Mouse (Mus musculus) heart, embryonic 10.5 days (tissue): ENCODE measurements around the gene Nrn1l. TPM values are rescaled to one million over a fixed set of nuclear protein-coding genes. Genes with fewer than 3 reads are reported as not detected.
A peak's percentile ranks its signal among the peaks of the same experiment; 100 is the strongest.

ENCODE experiments used
- DNase-seq: peaks from one replicate; pipeline ENCODE4 v3.0.0-alpha.2; 2017; ENCODE audit warnings: low spot score
- H3K27ac ChIP-seq: fragments of 300-500 bp; sonication (generic); 2 replicates; pipeline ENCODE4 v1.5.1; 2016; ENCODE audit warnings: mild to moderate bottlenecking
- H3K27me3 ChIP-seq: fragments of 300-500 bp; sonication (generic); 2 replicates; pipeline ENCODE4 v1.6.1; 2016; ENCODE audit warnings: mild to moderate bottlenecking; ENCODE audit not compliant: poor library complexity, insufficient read depth, severe bottlenecking
- H3K36me3 ChIP-seq: fragments of 300-500 bp; sonication (generic); 2 replicates; pipeline ENCODE4 v1.6.1; 2016; ENCODE audit warnings: mild to moderate bottlenecking, moderate library complexity
- H3K4me1 ChIP-seq: fragments of 300-500 bp; sonication (generic); 2 replicates; pipeline ENCODE4 v1.6.1; 2016; ENCODE audit warnings: mild to moderate bottlenecking
- H3K4me3 ChIP-seq: fragments of 300-500 bp; sonication (generic); 2 replicates; pipeline ENCODE4 v1.5.1; 2016; ENCODE audit warnings: mild to moderate bottlenecking, moderate library complexity
- H3K9me3 ChIP-seq: fragments of 300-500 bp; sonication (generic); 2 replicates; pipeline ENCODE4 v1.6.1; 2016; ENCODE audit warnings: mild to moderate bottlenecking, moderate library complexity
- WGBS: fragments of 180-500 bp; shearing (Covaris S2); methylation state at CpG from one replicate; pipeline ENCODE4 v1.1.7; 2016; 5-methylcytosine and 5-hydroxymethylcytosine counted together
- polyA plus RNA-seq: library from polyadenylated mRNA; unstranded; fragments of >200 nt; fragmentation: Nextera tagmentation; extraction: Ambion mirVana; gene quantifications from 2 replicates; pipeline ENCODE4 v1.2.1, GENCODE M21; 2016

Nrn1l gene
- polyA plus RNA-seq, 1 experiment from 2014 or later, result 0.46 TPM

GRCm38 (mm10) chr8:105859314-105859713, 34.1 kb upstream of the Nrn1l start:
- Histone ChIP-seq H3K36me3 (peaks cover 25% of the 10 kb centered on the region), H3K4me3 (peak overlapping the region; percentile 98; the same call in 1 of the 2 replicates), H3K27me3 (no peaks in the 10 kb centered on the region), H3K9me3 (no peaks in the 10 kb centered on the region), H3K4me1 (peaks cover 70% of the 10 kb centered on the region), H3K27ac (peak overlapping the region; percentile 98)
- DNase-seq, result no peak
- 60% methylated on average over 5 of the region's 5 CpGs for WGBS

DNA sequence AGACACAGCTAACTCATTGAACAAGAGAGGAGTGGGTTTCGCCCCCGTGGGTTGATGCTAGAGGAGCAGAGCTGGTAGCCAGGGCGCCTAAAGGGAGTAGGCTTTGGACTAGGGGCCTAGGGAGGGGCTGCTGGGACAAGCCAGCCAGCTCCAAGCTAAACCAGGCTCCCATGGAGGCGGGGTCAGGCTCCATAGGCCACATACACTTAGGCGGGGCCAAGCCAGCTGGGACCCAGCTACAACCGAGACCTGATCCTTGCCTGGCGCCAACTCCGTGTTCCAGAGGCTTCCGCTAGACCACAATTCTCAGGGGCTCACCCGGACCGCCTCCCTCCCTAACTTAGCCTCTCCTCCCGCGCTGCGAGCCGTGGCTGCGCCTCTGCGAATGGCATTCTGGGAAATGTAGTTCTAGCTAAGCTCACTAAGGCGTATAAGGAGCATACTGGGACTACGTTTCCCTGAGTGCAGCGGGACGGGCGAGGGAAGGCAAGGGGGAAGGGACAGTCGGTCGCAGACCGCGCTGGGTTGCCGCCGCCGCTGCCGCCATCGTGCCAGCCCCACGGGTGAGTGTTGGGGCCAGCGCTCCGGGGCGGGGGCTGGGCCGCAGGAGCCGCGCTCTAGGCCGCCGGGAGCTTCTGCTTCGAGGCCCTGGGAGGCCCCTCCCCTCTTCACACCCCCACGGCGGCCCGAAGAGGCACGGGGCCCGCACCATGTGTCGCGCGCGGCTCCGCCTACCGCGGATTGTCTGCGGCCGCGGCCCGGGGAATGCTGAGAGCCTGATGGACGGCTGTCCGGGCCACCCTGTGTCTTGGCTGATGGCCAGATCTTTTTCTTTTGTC, 33.0 kb upstream of the Nrn1l start, which contains the start of gene Nutf2:
Gene Nutf2 (plus strand): TSS at position 438 of the 839 bp plus-strand sequence.
- WGBS, result under 1% methylated on average over 59 of the region's 59 CpGs
- peaks cover 33% of the 10 kb centered on the region for H3K36me3 ChIP-seq
- no peaks in the 10 kb centered on the region for H3K9me3 ChIP-seq
- peaks cover 67% of the 10 kb centered on the region for H3K4me1 ChIP-seq
- H3K27ac ChIP-seq, result peak within 1 kb of the TSS; percentile 98
- H3K27me3 ChIP-seq, result no peaks in the 10 kb centered on the region
- peak; percentile 100 for DNase-seq
- peak within 1 kb of the TSS; percentile 98 for H3K4me3 ChIP-seq

GRCm38 (mm10) chr8:105861951-105862350, 31.4 kb upstream of the Nrn1l start:
- Histone ChIP-seq H3K4me1 (peaks cover 51% of the 10 kb centered on the region), H3K4me3 (peak overlapping the region; percentile 98), H3K27ac (peak overlapping the region; percentile 98; the same call in 1 of the 2 replicates), H3K27me3 (no peaks in the 10 kb centered on the region), H3K36me3 (peaks cover 48% of the 10 kb centered on the region), H3K9me3 (no peaks in the 10 kb centered on the region)
- no peak for DNase-seq
- WGBS, result 11% methylated on average over 1 of the region's 1 CpGs

- no peak overlapping the region for H3K27ac ChIP-seq
- no peaks in the 10 kb centered on the region for H3K9me3 ChIP-seq
- peaks cover 25% of the 10 kb centered on the region for H3K4me1 ChIP-seq
- 77% methylated on average over 6 of the region's 6 CpGs for WGBS
- no peak overlapping the region for H3K4me3 ChIP-seq
- H3K36me3 ChIP-seq, result peaks cover 80% of the 10 kb centered on the region
- no peak for DNase-seq
- H3K27me3 ChIP-seq, result no peaks in the 10 kb centered on the region
Measured at GRCm38 (mm10) chr8:105866364-105867029, 26.9 kb upstream of the Nrn1l start.

GRCm38 (mm10) chr8:105874301-105874700, 19.1 kb upstream of the Nrn1l start:
- DNase-seq, result no peak
- H3K27ac ChIP-seq, result peak overlapping the region; percentile 24; the same call in 1 of the 2 replicates
- WGBS, result 71% methylated on average over 6 of the region's 6 CpGs
- H3K36me3 ChIP-seq, result peaks cover 85% of the 10 kb centered on the region
- H3K9me3 ChIP-seq, result no peaks in the 10 kb centered on the region
- peaks cover 18% of the 10 kb centered on the region for H3K4me1 ChIP-seq
- H3K4me3 ChIP-seq, result no peak overlapping the region
- no peaks in the 10 kb centered on the region for H3K27me3 ChIP-seq

- peak within 1 kb of the TSS; percentile 90 for H3K27ac ChIP-seq
- H3K9me3 ChIP-seq, result no peaks in the 10 kb centered on the region
- peaks cover 24% of the 10 kb centered on the region for H3K4me1 ChIP-seq
- peak; percentile 90 for DNase-seq
- H3K4me3 ChIP-seq, result peak within 1 kb of the TSS; percentile 98
- H3K27me3 ChIP-seq, result no peaks in the 10 kb centered on the region
- 1% methylated on average over 45 of the region's 45 CpGs for WGBS
- H3K36me3 ChIP-seq, result peaks cover 57% of the 10 kb centered on the region
Measured at GRCm38 (mm10) chr8:105880754-105881520, 12.4 kb upstream of the Nrn1l start, which contains the start of gene Edc4. Gene Edc4, plus strand, starts transcription at chr8:105880881.

GRCm38 (mm10) chr8:105889756-105890465, 3.5 kb upstream of the Nrn1l start:
- Histone ChIP-seq H3K36me3 (peaks cover 85% of the 10 kb centered on the region), H3K4me1 (peaks cover 11% of the 10 kb centered on the region; the same call in 1 of the 2 replicates), H3K27ac (no peak overlapping the region), H3K27me3 (no peaks in the 10 kb centered on the region), H3K4me3 (no peak overlapping the region), H3K9me3 (no peaks in the 10 kb centered on the region)
- DNase-seq, result no peak
- WGBS, result 91% methylated on average over 12 of the region's 12 CpGs

DNA sequence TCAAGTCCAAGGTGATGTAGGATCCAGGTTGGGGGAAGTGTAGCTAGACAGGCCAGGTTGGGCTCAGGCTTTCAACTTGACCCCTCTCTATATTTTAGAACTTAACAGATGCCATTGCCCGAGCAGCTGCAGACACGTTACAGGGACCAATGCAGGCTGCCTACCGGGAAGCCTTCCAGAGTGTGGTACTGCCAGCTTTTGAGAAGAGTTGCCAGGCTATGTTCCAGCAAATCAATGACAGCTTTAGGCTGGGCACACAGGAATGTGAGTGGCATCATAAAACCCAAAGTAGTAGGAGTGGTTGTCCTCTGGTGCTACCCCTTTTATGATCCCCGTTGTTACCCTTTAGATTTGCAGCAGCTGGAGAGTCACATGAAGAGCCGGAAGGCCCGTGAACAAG, 2.5 kb upstream of the Nrn1l start:
- no peak overlapping the region for H3K4me3 ChIP-seq
- H3K27ac ChIP-seq, result no peak overlapping the region
- DNase-seq, result no peak
- no peaks in the 10 kb centered on the region for H3K9me3 ChIP-seq
- H3K27me3 ChIP-seq, result no peaks in the 10 kb centered on the region
- H3K4me1 ChIP-seq, result peaks cover 11% of the 10 kb centered on the region; the same call in 1 of the 2 replicates
- H3K36me3 ChIP-seq, result peaks cover 78% of the 10 kb centered on the region
- WGBS, result 93% methylated on average over 6 of the region's 6 CpGs

GRCm38 (mm10) chr8:105892432-105892831, 935 bp upstream of the Nrn1l start:
- WGBS, result 86% methylated on average over 6 of the region's 6 CpGs
- no peak for DNase-seq
- peaks cover 62% of the 10 kb centered on the region for H3K36me3 ChIP-seq
- no peak overlapping the region for H3K27ac ChIP-seq
- H3K4me3 ChIP-seq, result no peak overlapping the region
- H3K27me3 ChIP-seq, result no peaks in the 10 kb centered on the region
- H3K4me1 ChIP-seq, result peaks cover 11% of the 10 kb centered on the region; the same call in 1 of the 2 replicates
- H3K9me3 ChIP-seq, result no peaks in the 10 kb centered on the region

DNA sequence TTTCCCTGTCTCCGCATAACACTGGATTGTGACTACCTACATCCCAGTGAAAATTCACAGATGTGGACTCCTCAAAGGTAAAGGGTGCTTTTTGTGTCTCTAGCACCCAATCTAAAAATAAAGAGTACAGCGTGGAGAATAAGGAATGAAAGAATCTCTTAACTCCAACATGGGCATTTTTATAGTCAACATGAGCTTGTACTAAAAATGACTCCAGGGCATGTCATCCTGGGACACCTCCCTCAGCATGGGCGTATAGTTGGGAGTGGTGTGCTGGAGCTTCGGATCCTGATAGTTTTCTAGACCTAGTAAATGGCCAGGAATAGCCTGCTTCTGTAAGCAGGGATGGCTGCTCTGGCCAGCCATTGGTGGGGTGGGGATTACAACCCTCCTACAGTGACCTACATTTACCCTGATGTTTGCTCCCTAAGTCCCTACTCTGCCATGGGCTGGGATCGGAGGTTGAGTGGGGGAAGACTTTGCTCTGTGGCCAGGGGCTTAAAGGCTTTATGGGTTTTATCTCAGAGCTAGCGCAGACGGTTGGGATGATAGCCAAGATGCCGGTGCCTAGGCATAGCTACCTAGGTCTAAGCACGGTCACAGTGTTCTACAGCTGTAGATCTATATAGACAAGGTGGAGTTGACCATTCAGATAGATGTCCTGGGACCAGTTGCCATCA, 4.6 kb downstream of the Nrn1l start:
- 77% methylated on average over 9 of the region's 9 CpGs for WGBS
- no peak for DNase-seq
- Histone ChIP-seq H3K36me3 (peaks cover 8% of the 10 kb centered on the region), H3K4me3 (no peak overlapping the region), H3K27ac (no peak overlapping the region), H3K9me3 (no peaks in the 10 kb centered on the region), H3K4me1 (peaks cover 20% of the 10 kb centered on the region), H3K27me3 (no peaks in the 10 kb centered on the region)

DNA sequence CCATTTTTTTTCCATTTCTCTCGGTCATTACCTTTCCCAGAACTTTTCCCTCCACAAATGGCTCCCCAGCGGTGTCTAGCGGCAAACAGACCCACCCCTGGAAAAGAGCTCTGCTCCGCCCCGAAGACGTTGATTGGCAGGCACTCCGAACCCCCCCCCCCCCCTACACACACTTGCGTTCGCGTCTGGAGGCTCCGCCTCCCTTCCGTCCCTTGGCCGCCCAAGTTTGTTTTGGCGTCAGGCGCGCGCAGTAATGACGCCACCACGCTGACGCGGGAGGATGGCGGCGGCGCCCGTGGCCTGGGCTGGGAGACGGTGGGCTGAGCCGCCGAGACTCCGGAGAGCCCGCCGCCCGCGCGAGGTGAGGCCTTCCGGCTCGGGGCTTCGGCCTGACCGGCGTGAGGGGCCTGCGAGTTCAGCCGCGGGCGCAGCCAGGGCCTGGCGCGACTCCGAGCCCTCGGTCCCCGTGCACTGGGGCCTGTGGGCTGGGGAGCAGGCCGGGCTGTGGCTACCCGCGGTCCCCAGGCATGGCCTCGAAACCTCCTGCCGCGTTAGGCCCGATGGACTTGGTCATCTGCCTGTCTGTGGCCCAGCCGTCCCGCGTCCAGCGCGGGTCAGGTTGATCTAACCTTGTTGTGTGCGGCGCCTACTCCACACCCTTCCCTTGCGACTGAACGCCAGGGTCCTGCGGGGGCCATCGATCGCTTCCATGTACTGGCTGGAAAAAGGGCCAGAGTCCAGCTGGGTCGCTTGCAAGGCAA, 7.0 kb downstream of the Nrn1l start, which contains the start of gene Pskh1:
Gene Pskh1 (plus strand): TSS at position 262 of the 761 bp plus-strand sequence.
- DNase-seq, result peak; percentile 97
- no peaks in the 10 kb centered on the region for H3K9me3 ChIP-seq
- WGBS, result under 1% methylated on average over 68 of the region's 68 CpGs
- H3K4me3 ChIP-seq, result peak within 1 kb of the TSS; percentile 91
- H3K27ac ChIP-seq, result peak within 1 kb of the TSS; percentile 97
- H3K27me3 ChIP-seq, result no peaks in the 10 kb centered on the region
- H3K36me3 ChIP-seq, result no peaks in the 10 kb centered on the region
- peaks cover 12% of the 10 kb centered on the region for H3K4me1 ChIP-seq
